Mouse (Mus musculus) spleen, postnatal 14 days (tissue): Measurements from ENCODE around the gene Krt42.
"Not testable (repeated sequence)": the region's sequence is repeated elsewhere in the genome, so short reads cannot be mapped to it uniquely, and the experiment has no call there.

Source experiments
- DNase-seq, 2 experiments: peaks; one replicate each; pipeline ENCODE4 v3.0.0; 2021 to 2022; ENCODE audit warnings: low spot score in 2 of 2

Gene Krt42

GRCm38 (mm10) chr11:100278759-100279158 is 9.1 kb upstream of the Krt42 start:
- no peak for DNase-seq

- no peak for DNase-seq
Measured at GRCm38 (mm10) chr11:100277726-100278480, 8.2 kb upstream of the Krt42 start.

- no peak for DNase-seq
Measured at GRCm38 (mm10) chr11:100275466-100275865, 5.8 kb upstream of the Krt42 start.

- no peak for DNase-seq
Measured at GRCm38 (mm10) chr11:100274719-100275118, 5.0 kb upstream of the Krt42 start.

GRCm38 (mm10) chr11:100271878-100272277 is 2.2 kb upstream of the Krt42 start:
- DNase-seq, result no peak

- no peak for DNase-seq
Measured at GRCm38 (mm10) chr11:100262058-100262980, 7.4 kb downstream of the Krt42 start.

- DNase-seq, result no peak
Measured at GRCm38 (mm10) chr11:100261235-100261605, 8.5 kb downstream of the Krt42 start.

GRCm38 (mm10) chr11:100260514-100261234 is 9.0 kb downstream of the Krt42 start, which contains the start of gene Krt17:
TSS of gene Krt17 (minus strand) at chr11:100261029.
- no peak for DNase-seq

GRCm38 (mm10) chr11:100259079-100259478 is 10.6 kb downstream of the Krt42 start:
- DNase-seq, result no peak

GRCm38 (mm10) chr11:100257967-100258366 is 11.7 kb downstream of the Krt42 start:
- DNase-seq, result no peak

GRCm38 (mm10) chr11:100255514-100255913 is 14.2 kb downstream of the Krt42 start:
- DNase-seq, result no peak

- DNase-seq, result no peak
Measured at GRCm38 (mm10) chr11:100254360-100255090, 15.1 kb downstream of the Krt42 start.

- DNase-seq, result no peak
Measured at GRCm38 (mm10) chr11:100248852-100249465, 20.7 kb downstream of the Krt42 start, which contains the start of gene Krt16. TSS of gene Krt16 (minus strand) at chr11:100248902.

GRCm38 (mm10) chr11:100246471-100246870 is 23.2 kb downstream of the Krt42 start:
- not testable (repeated sequence) for DNase-seq

- not testable (repeated sequence) for DNase-seq
Measured at GRCm38 (mm10) chr11:100240272-100240671, 29.4 kb downstream of the Krt42 start.

GRCm38 (mm10) chr11:100221741-100222140 is 47.9 kb downstream of the Krt42 start:
- no peak for DNase-seq

- no peak for DNase-seq
Measured at GRCm38 (mm10) chr11:100219304-100219703, 50.4 kb downstream of the Krt42 start.
